Comparison of ENCODE assay signal across 30 mouse cellular contexts in genomic region chr6:97262229-97262628, GRCm38 (mm10). TPM values are rescaled to one million over a fixed set of nuclear protein-coding genes. Genes with fewer than 3 reads are reported as not detected.
A peak's percentile ranks its signal among the peaks of the same experiment; 100 is the strongest.
DNase-seq lines count a peak whose midpoint lies in the region; ATAC-seq and TF ChIP-seq lines count a peak whose summit lies in the region.
"Had no signal": no experiment of that assay in that cellular context is flagged by ENCODE, and none has a peak within 500 bp of the region (broad histone marks: within the 10 kb centered on the region; RNA-seq: fewer than 3 reads in every experiment).

No protein-coding gene starts in this region.

- H3K4me1 ChIP-seq in kidney, adult 2 months (ENCODE audit: control insufficient read depth, insufficient read depth, low read length), result no peaks in the 10 kb centered on the region; the same call in 1 of the 2 replicates
- H3K4me1 ChIP-seq in kidney, embryonic 14.5 days (ENCODE audit: control insufficient read depth, insufficient read depth, low read length), result no peaks in the 10 kb centered on the region
- peaks cover 20% of the 10 kb centered on the region; the same call in 1 of the 2 replicates for H3K4me1 ChIP-seq in liver, adult 2 months (ENCODE audit: control insufficient read depth, insufficient read depth, low read length)
- H3K4me1 ChIP-seq in liver, embryonic 11.5 days (replicated peaks; ENCODE audit: control insufficient read depth, insufficient read depth, low read length), result no peaks in the 10 kb centered on the region
- no peaks in the 10 kb centered on the region for H3K4me1 ChIP-seq in midbrain, embryonic 11.5 days (ENCODE audit: control insufficient read depth, insufficient read depth, low read length)
- no peaks in the 10 kb centered on the region for H3K4me1 ChIP-seq in midbrain, embryonic 13.5 days (replicated peaks)
- H3K4me1 ChIP-seq: embryonic facial prominence, embryonic 12.5 days; embryonic facial prominence, embryonic 15.5 days; hindbrain, embryonic 10.5 days; hindbrain, embryonic 13.5 days had no signal

- H3K9ac ChIP-seq in kidney, embryonic 14.5 days (ENCODE audit: low read depth, low read length), result no peak overlapping the region
- H3K9ac ChIP-seq in liver, adult 2 months (ENCODE audit: low read depth, low read length), result peak overlapping the region; percentile 55
- H3K9ac ChIP-seq in liver, embryonic 11.5 days (ENCODE audit: low read depth, low read length), result no peak overlapping the region
- H3K9ac ChIP-seq in midbrain, embryonic 11.5 days (ENCODE audit: low read length), result no peak overlapping the region
- H3K9ac ChIP-seq in midbrain, embryonic 13.5 days (replicated peaks), result no peak overlapping the region
- H3K9ac ChIP-seq: embryonic facial prominence, embryonic 12.5 days; embryonic facial prominence, embryonic 15.5 days; forebrain, postnatal 0 days; hindbrain, embryonic 13.5 days had no signal

- DNase-seq in kidney, adult 2 months, result peak; percentile 19
- peak; percentile 98 for DNase-seq in liver, adult 2 months (ENCODE audit: extremely low read depth, low read depth, low spot score)
- DNase-seq in liver, embryonic 11.5 days (ENCODE audit: low spot score), result no peak
- peak; percentile 39 for DNase-seq in midbrain, embryonic 11.5 days (ENCODE audit: low spot score, missing footprints)
- DNase-seq: adrenal gland, adult 2 months; adrenal gland, postnatal 14 days; cerebellum, adult 11 months; cerebellum, adult 2 months; cerebellum, adult 9-11 months; cerebellum, postnatal 25 days; forebrain, postnatal 0 days; gastrocnemius, adult 2 months; gastrocnemius, postnatal 14 days; heart, adult 2 months; heart, postnatal 10 days; heart, postnatal 36 days had no signal

- H3K36me3 ChIP-seq in kidney, adult 2 months (ENCODE audit: control insufficient read depth, insufficient read depth, low read length), result no peaks in the 10 kb centered on the region
- no peaks in the 10 kb centered on the region for H3K36me3 ChIP-seq in kidney, embryonic 14.5 days (ENCODE audit: control insufficient read depth, insufficient read depth, low read length)
- H3K36me3 ChIP-seq in liver, adult 2 months (ENCODE audit: control insufficient read depth, insufficient read depth, low read length), result no peaks in the 10 kb centered on the region
- H3K36me3 ChIP-seq in liver, embryonic 11.5 days (ENCODE audit: control insufficient read depth, insufficient read depth, low read length), result no peaks in the 10 kb centered on the region
- H3K36me3 ChIP-seq in midbrain, embryonic 11.5 days (ENCODE audit: control insufficient read depth, insufficient read depth, low read length), result no peaks in the 10 kb centered on the region
- no peaks in the 10 kb centered on the region for H3K36me3 ChIP-seq in midbrain, embryonic 13.5 days
- H3K36me3 ChIP-seq: embryonic facial prominence, embryonic 12.5 days; embryonic facial prominence, embryonic 15.5 days; heart, embryonic 10.5 days; hindbrain, embryonic 10.5 days; hindbrain, embryonic 13.5 days had no signal

- WGBS in kidney, adult 2 months, result 46% methylated on average over 4 of the region's 4 CpGs
- 33% methylated on average over 4 of the region's 4 CpGs for WGBS in kidney, embryonic 14.5 days
- 28% methylated on average over 4 of the region's 4 CpGs for WGBS in liver, adult 2 months
- 74% methylated on average over 4 of the region's 4 CpGs for WGBS in liver, embryonic 11.5 days
- WGBS in midbrain, embryonic 11.5 days, result 75% methylated on average over 4 of the region's 4 CpGs
- 74% methylated on average over 4 of the region's 4 CpGs for WGBS in midbrain, embryonic 13.5 days

- no peak overlapping the region for H3K27ac ChIP-seq in kidney, adult 2 months (ENCODE audit: insufficient read depth, low read depth, low read length)
- H3K27ac ChIP-seq in kidney, embryonic 14.5 days (ENCODE audit: low read depth, low read length), result no peak overlapping the region
- peak overlapping the region; percentile 98 for H3K27ac ChIP-seq in liver, adult 2 months (replicated peaks; ENCODE audit: insufficient read depth, low read depth, low read length)
- H3K27ac ChIP-seq in liver, embryonic 11.5 days (ENCODE audit: low read depth, low read length), result no peak overlapping the region
- H3K27ac ChIP-seq in midbrain, embryonic 11.5 days (ENCODE audit: low read depth, low read length), result no peak overlapping the region
- H3K27ac ChIP-seq in midbrain, embryonic 13.5 days, result no peak overlapping the region
- H3K27ac ChIP-seq: embryonic facial prominence, embryonic 12.5 days; embryonic facial prominence, embryonic 15.5 days; gastrocnemius, adult 2 months; heart, adult 2 months; heart, embryonic 10.5 days; hindbrain, embryonic 10.5 days; hindbrain, embryonic 13.5 days had no signal

- no peak for TF ChIP-seq POLR2A in kidney, adult 2 months (IDR thresholded peaks at IDR 0.05; ENCODE audit: low read depth, low read length)
- TF ChIP-seq POLR2A in liver, adult 2 months (IDR thresholded peaks at IDR 0.05; ENCODE audit: extremely low read depth, insufficient read depth, low read length), result no peak

- H3K4me2 ChIP-seq in kidney, embryonic 14.5 days (replicated peaks; ENCODE audit: low read depth, low read length), result no peak overlapping the region
- H3K4me2 ChIP-seq in liver, embryonic 11.5 days, result no peak overlapping the region
- H3K4me2 ChIP-seq in midbrain, embryonic 11.5 days, result no peak overlapping the region
- no peak overlapping the region for H3K4me2 ChIP-seq in midbrain, embryonic 13.5 days (replicated peaks)
- H3K4me2 ChIP-seq: embryonic facial prominence, embryonic 12.5 days; embryonic facial prominence, embryonic 15.5 days; hindbrain, embryonic 13.5 days had no signal

- no peaks in the 10 kb centered on the region for H3K27me3 ChIP-seq in kidney, adult 2 months (replicated peaks; ENCODE audit: control insufficient read depth, insufficient read depth, low read length)
- no peaks in the 10 kb centered on the region for H3K27me3 ChIP-seq in kidney, embryonic 14.5 days (ENCODE audit: control insufficient read depth, insufficient read depth, low read length)
- no peaks in the 10 kb centered on the region for H3K27me3 ChIP-seq in liver, adult 2 months (ENCODE audit: control insufficient read depth, insufficient read depth, low read length)
- no peaks in the 10 kb centered on the region for H3K27me3 ChIP-seq in liver, embryonic 11.5 days (replicated peaks; ENCODE audit: control insufficient read depth, insufficient read depth, low read length)
- no peaks in the 10 kb centered on the region for H3K27me3 ChIP-seq in midbrain, embryonic 11.5 days (ENCODE audit: control insufficient read depth, insufficient read depth, low read length)
- no peaks in the 10 kb centered on the region for H3K27me3 ChIP-seq in midbrain, embryonic 13.5 days
- H3K27me3 ChIP-seq: embryonic facial prominence, embryonic 12.5 days; embryonic facial prominence, embryonic 15.5 days; hindbrain, embryonic 13.5 days had no signal

- no peaks in the 10 kb centered on the region for H3K9me3 ChIP-seq in kidney, embryonic 14.5 days (ENCODE audit: control insufficient read depth, low read length)
- no peaks in the 10 kb centered on the region for H3K9me3 ChIP-seq in liver, embryonic 11.5 days (ENCODE audit: control insufficient read depth, low read length)
- no peaks in the 10 kb centered on the region for H3K9me3 ChIP-seq in midbrain, embryonic 11.5 days (ENCODE audit: control insufficient read depth, low read length)
- H3K9me3 ChIP-seq in midbrain, embryonic 13.5 days, result no peaks in the 10 kb centered on the region
- H3K9me3 ChIP-seq: embryonic facial prominence, embryonic 12.5 days; embryonic facial prominence, embryonic 15.5 days; heart, embryonic 10.5 days; hindbrain, embryonic 10.5 days; hindbrain, embryonic 13.5 days had no signal

- H3K79me2 ChIP-seq in liver, adult 2 months (ENCODE audit: control insufficient read depth, insufficient read depth, low read length), result no peaks in the 10 kb centered on the region

- no peak overlapping the region for H3K4me3 ChIP-seq in kidney, adult 2 months (ENCODE audit: insufficient read depth, low read depth, low read length)
- no peak overlapping the region for H3K4me3 ChIP-seq in kidney, embryonic 14.5 days (ENCODE audit: low read length)
- H3K4me3 ChIP-seq in liver, adult 2 months (ENCODE audit: insufficient read depth, low read depth, low read length), result no peak overlapping the region
- no peak overlapping the region for H3K4me3 ChIP-seq in liver, embryonic 11.5 days (ENCODE audit: low read depth, low read length)
- H3K4me3 ChIP-seq in midbrain, embryonic 11.5 days (ENCODE audit: low read depth, low read length), result no peak overlapping the region
- no peak overlapping the region for H3K4me3 ChIP-seq in midbrain, embryonic 13.5 days (replicated peaks)
- H3K4me3 ChIP-seq: embryonic facial prominence, embryonic 12.5 days; embryonic facial prominence, embryonic 15.5 days; gastrocnemius, adult 2 months; heart, adult 2 months; heart, embryonic 10.5 days; hindbrain, embryonic 10.5 days; hindbrain, embryonic 13.5 days had no signal

- ATAC-seq in kidney, embryonic 14.5 days (ENCODE audit: low FRiP score, low TSS enrichment), result no peak
- no peak for ATAC-seq in liver, embryonic 11.5 days (replicated peaks; ENCODE audit: low FRiP score)
- no peak for ATAC-seq in midbrain, embryonic 11.5 days (ENCODE audit: low FRiP score)
- no peak for ATAC-seq in midbrain, embryonic 13.5 days
- ATAC-seq: CD4-positive, CD25-positive, alpha-beta regulatory T cell, adult 4 months; forebrain, embryonic 14.5 days; forebrain, postnatal 0 days; hindbrain, embryonic 16.5 days had no signal

- 0 out of 2 replicates have a peak, but pooled peaks have one; percentile 15 for TF ChIP-seq CTCF in kidney, adult 2 months (conservative IDR thresholded peaks at IDR 0.05; ENCODE audit: insufficient read depth, insufficient read length, low read depth, low read length)
- no peak for TF ChIP-seq CTCF in liver, adult 2 months (IDR thresholded peaks at IDR 0.05; ENCODE audit: low read depth, low read length)

RNA-seq across cellular contexts. Expression of gene Lmod3, which starts 9.7 kb away (rescaled TPM):
- 0.12 and 1.2 TPM in 2 replicates for polyA plus RNA-seq in kidney, adult 2 months (2012; rRNA removed)
- 0.09 TPM in 1 of 2 replicates, not detected in the other for polyA plus RNA-seq in kidney, embryonic 14.5 days (2014; fragmentation: Nextera tagmentation; extraction: Ambion mirVana)
- 0.27 and 0.28 TPM in 2 replicates for total RNA-seq in liver, adult 2 months (2014; rRNA removed)
- polyA plus RNA-seq in liver, adult 2 months (2012; rRNA removed), result 0.04 and 0.07 TPM in 2 replicates
- 0.08 TPM in 1 of 2 replicates, not detected in the other for polyA plus RNA-seq in liver, embryonic 11.5 days (2014; fragmentation: Nextera tagmentation; extraction: Ambion mirVana)
- polyA plus RNA-seq in midbrain, embryonic 11.5 days (2014; fragmentation: Nextera tagmentation; extraction: Ambion mirVana), result 0.08 TPM in 1 of 2 replicates, not detected in the other
- 0.07 TPM in 1 of 2 replicates, not detected in the other for polyA plus RNA-seq in midbrain, embryonic 13.5 days (2015; fragmentation: Nextera tagmentation; extraction: Ambion mirVana)
- total RNA-seq: adrenal gland, adult 2 months; adrenal gland, postnatal 14 days; common myeloid progenitor, adult 5-6 weeks; MEL had no signal
- polyA plus RNA-seq: adrenal gland, adult 2 months; forebrain, embryonic 11.5 days; forebrain, embryonic 14.5 days; frontal cortex, adult 2 months; hindbrain, embryonic 10.5 days; hindbrain, embryonic 16.5 days had no signal

RNA-seq across cellular contexts. Expression of gene Arl6ip5, which starts 51.7 kb away (rescaled TPM):
- polyA plus RNA-seq in kidney, adult 2 months (2012; rRNA removed), result 57.0 and 66.0 TPM in 2 replicates
- 25.9 and 62.3 TPM in 2 replicates for polyA plus RNA-seq in kidney, embryonic 14.5 days (2014; fragmentation: Nextera tagmentation; extraction: Ambion mirVana)
- 27.8 and 28.7 TPM in 2 replicates for total RNA-seq in liver, adult 2 months (2014; rRNA removed)
- polyA plus RNA-seq in liver, adult 2 months (2012; rRNA removed), result 25.3 and 28.6 TPM in 2 replicates
- 36.4 and 38.6 TPM in 2 replicates for polyA plus RNA-seq in liver, embryonic 11.5 days (2014; fragmentation: Nextera tagmentation; extraction: Ambion mirVana)
- 41.4 and 41.8 TPM in 2 replicates for polyA plus RNA-seq in midbrain, embryonic 11.5 days (2014; fragmentation: Nextera tagmentation; extraction: Ambion mirVana)
- 113 and 114 TPM in 2 replicates for polyA plus RNA-seq in midbrain, embryonic 13.5 days (2015; fragmentation: Nextera tagmentation; extraction: Ambion mirVana)

RNA-seq across cellular contexts. Expression of gene Uba3, which starts 56.8 kb away (rescaled TPM):
- 11.0 and 16.6 TPM in 2 replicates for polyA plus RNA-seq in kidney, adult 2 months (2012; rRNA removed)
- polyA plus RNA-seq in kidney, embryonic 14.5 days (2014; fragmentation: Nextera tagmentation; extraction: Ambion mirVana), result 86.5 and 89.9 TPM in 2 replicates
- total RNA-seq in liver, adult 2 months (2014; rRNA removed), result 33.6 and 38.0 TPM in 2 replicates
- 6.6 and 7.3 TPM in 2 replicates for polyA plus RNA-seq in liver, adult 2 months (2012; rRNA removed)
- polyA plus RNA-seq in liver, embryonic 11.5 days (2014; fragmentation: Nextera tagmentation; extraction: Ambion mirVana), result 60.5 and 65.3 TPM in 2 replicates
- 99.4 and 101 TPM in 2 replicates for polyA plus RNA-seq in midbrain, embryonic 11.5 days (2014; fragmentation: Nextera tagmentation; extraction: Ambion mirVana)
- 92.7 and 96.8 TPM in 2 replicates for polyA plus RNA-seq in midbrain, embryonic 13.5 days (2015; fragmentation: Nextera tagmentation; extraction: Ambion mirVana)
